Comparison of ENCODE assay signal across 18 mouse cellular contexts in the genomic region with DNA sequence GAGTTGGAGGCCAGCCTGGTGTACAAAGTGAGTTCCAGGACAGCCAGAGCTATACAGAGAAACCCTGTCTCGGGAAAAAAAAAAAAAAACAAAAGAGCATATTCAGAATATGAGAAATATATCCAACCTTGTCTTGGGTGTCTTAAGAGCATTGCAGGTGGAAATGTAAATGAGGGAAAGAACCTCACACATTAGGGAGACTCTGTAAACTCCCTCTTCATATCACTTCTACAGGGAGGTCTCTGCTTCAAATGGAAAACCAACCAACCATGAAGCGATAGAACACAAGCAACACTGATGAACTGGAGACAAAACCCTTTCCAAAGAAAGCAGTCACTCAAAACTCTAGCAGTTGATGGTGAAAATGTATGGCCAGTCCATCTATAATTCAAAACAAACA.
"Had no signal": no experiment of that assay in that cellular context is flagged by ENCODE, and none has a peak within 500 bp of the region (broad histone marks: within the 10 kb centered on the region; RNA-seq: fewer than 3 reads in every experiment).

No protein-coding gene starts in this region.

- H3K27ac ChIP-seq: kidney, embryonic 15.5 days; left cerebral cortex, adult 2 months; liver, embryonic 15.5 days; macrophage; midbrain, embryonic 12.5 days; stomach, embryonic 15.5 days had no signal

- ATAC-seq: intestine, postnatal 0 days; lung, postnatal 0 days; midbrain, embryonic 16.5 days had no signal

- H3K27me3 ChIP-seq: kidney, embryonic 15.5 days; liver, embryonic 15.5 days; midbrain, embryonic 12.5 days; stomach, embryonic 15.5 days had no signal

- H3K36me3 ChIP-seq: stomach, embryonic 15.5 days had no signal

- H3K9ac ChIP-seq: kidney, embryonic 15.5 days; liver, embryonic 15.5 days; stomach, embryonic 15.5 days had no signal

- H3K9me3 ChIP-seq: kidney, embryonic 15.5 days; liver, embryonic 15.5 days; midbrain, embryonic 12.5 days; stomach, embryonic 15.5 days had no signal

- DNase-seq: kidney, adult 8-10 months; kidney, postnatal 10 days; kidney, postnatal 36 days; layer of hippocampus, postnatal 36 days; lung, embryonic 14.5 days; right cerebral cortex, adult 18-20 months; right cerebral cortex, postnatal 14 days; right cerebral cortex, postnatal 4 days; thymus, postnatal 25 days had no signal

- H3K4me3 ChIP-seq: left cerebral cortex, adult 2 months; stomach, embryonic 15.5 days had no signal
